Mouse (Mus musculus) neutrophil, adult 59 days (primary cell): ENCODE measurements around the gene Vmn1r13. TPM values are rescaled to one million over a fixed set of nuclear protein-coding genes. Genes with fewer than 3 reads are reported as not detected.

ENCODE experiments used
- total RNA-seq, 2 experiments: library from RNA; stranded (reverse); gene quantifications; 1 replicate in 1 of 2; 2 replicates in 1 of 2; pipeline ENCODE4 v1.2.4; 2023

The Vmn1r13 gene
- not detected for total RNA-seq

GRCm38 (mm10) chr6:57202990-57203389 lies at the start of gene Vmn1r13:
Vmn1r13 (plus strand) TSS chr6:57203290.

GRCm38 (mm10) chr6:57156619-57157018 lies 46.5 kb upstream of the Vmn1r13 start, which contains the start of gene Vmn1r12:
Vmn1r12 (plus strand) TSS chr6:57156919.

GRCm38 (mm10) chr6:57231386-57231785 lies 28.3 kb downstream of the Vmn1r13 start, which contains the start of gene Vmn1r14:
Vmn1r14 (plus strand) TSS chr6:57231686.

GRCm38 (mm10) chr6:57257652-57258051 lies 54.6 kb downstream of the Vmn1r13 start, which contains the start of gene Vmn1r15:
Vmn1r15 (plus strand) TSS chr6:57257952.

Other genes starting within 250 kb of the Vmn1r13 start
- not detected for gene Vmn1r5, start 233.0 kb upstream of the Vmn1r13 start, total RNA-seq
- not detected for gene Vmn1r6, start 206.0 kb upstream of the Vmn1r13 start, total RNA-seq
- gene Vmn1r7, start 178.0 kb upstream of the Vmn1r13 start, total RNA-seq, result not detected
- gene Vmn1r8, start 171.0 kb upstream of the Vmn1r13 start, total RNA-seq, result not detected
- gene Vmn1r9, start 136.5 kb upstream of the Vmn1r13 start, total RNA-seq, result not detected
- not detected for gene Vmn1r10, start 93.8 kb upstream of the Vmn1r13 start, total RNA-seq
- gene Vmn1r11, start 69.8 kb upstream of the Vmn1r13 start, total RNA-seq, result not detected
- under 1 TPM; 0.09 to 0.20 TPM for gene Vmn1r12, start 46.4 kb upstream of the Vmn1r13 start, total RNA-seq
- not detected for gene Vmn1r14, start 28.4 kb downstream of the Vmn1r13 start, total RNA-seq
- gene Vmn1r15, start 54.7 kb downstream of the Vmn1r13 start, total RNA-seq, result not detected
- not detected for gene Vmn1r16, start 126.2 kb downstream of the Vmn1r13 start, total RNA-seq
- gene Vmn1r17, start 160.4 kb downstream of the Vmn1r13 start, total RNA-seq, result not detected
- not detected for gene Vmn1r18, start 192.5 kb downstream of the Vmn1r13 start, total RNA-seq
- gene Vmn1r19, start 200.5 kb downstream of the Vmn1r13 start, total RNA-seq, result not detected
- not detected for gene Vmn1r20, start 225.6 kb downstream of the Vmn1r13 start, total RNA-seq